Mouse (Mus musculus) left cerebral cortex, postnatal 25 days (tissue): ENCODE measurements around the gene Socs2. TPM values are rescaled to one million over a fixed set of nuclear protein-coding genes. Genes with fewer than 3 reads are reported as not detected.

Source experiments
- DNase-seq, 2 experiments: peaks; one replicate each; pipeline ENCODE4 v3.0.0; 2022; ENCODE audit warnings: low spot score in 2 of 2, mixed read lengths in 1 of 2
- intact Hi-C: fragments of 180-260 bp; cut with DNase I; formaldehyde crosslinking; loops from one replicate; pipeline ENCODE4 v1.15.1; 2025
- total RNA-seq, 2 experiments: library from RNA; stranded (reverse); gene quantifications; 2 replicates each; pipeline ENCODE4 v1.2.3; 2021

Gene Socs2
- total RNA-seq, 2 experiments from 2014 or later = 24.3 to 29.9 TPM

DNA sequence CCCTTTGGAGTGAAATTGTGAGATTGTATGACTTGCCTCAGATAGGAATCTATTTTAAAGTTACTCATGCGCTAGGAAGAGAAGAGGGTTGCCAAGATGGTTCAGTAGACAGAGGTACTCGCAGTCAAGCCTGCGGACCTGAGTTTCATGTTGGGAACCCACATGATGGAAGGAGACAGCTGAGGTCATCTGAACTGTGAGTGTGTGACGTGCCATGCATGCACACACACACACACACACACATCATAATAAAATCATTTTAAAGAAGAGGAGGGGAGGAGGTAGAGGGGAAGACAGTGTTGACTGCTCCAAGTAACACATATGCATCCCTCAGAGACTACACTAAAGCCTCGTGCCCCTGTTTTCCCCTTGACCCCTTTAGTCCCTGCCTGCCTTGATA, 56.9 kb downstream of the Socs2 start:
- no peak for DNase-seq
- intact Hi-C loops = no loop called here

DNA sequence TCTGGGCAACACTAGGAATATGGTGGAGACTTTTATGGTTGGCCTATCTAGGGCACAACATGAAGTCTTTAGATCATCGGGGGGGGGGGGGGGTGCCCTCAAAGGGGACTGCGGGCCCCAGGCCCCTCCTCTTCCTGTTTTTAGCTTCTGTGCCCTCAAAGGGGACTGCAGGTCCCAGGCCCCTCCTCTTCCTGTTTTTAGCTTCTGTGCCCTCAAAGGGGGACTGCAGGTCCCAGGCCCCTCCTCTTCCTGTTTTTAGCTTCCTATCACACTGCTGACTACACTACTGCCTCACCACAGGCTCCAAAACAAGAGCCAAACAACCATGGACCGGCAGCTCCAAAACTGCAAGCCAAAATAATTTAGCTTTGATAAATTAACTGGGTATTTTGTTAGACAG, 59.3 kb downstream of the Socs2 start:
- intact Hi-C loops = no loop called here
- DNase-seq = no peak

DNA sequence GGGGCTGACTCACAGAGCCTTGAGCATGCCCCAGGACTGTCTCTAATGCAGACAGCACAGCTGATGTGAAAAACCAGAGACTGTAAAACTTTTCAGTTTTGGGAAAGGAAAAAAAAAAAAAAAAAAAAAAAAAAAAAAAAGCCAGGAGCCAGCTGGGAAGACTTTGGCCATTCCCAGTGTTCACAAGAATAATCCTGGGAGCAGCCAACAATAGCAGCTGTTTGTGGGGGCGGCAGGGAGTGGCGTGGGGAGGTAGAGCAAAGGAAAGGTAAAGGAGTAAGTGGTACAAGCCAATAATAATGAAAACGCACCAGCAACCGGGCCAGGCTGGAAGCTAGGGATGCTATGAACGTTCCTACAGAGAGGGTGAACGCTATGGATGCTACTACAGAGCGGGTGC, 60.3 kb downstream of the Socs2 start:
- no peak for DNase-seq
- intact Hi-C loops = no loop called here

DNA sequence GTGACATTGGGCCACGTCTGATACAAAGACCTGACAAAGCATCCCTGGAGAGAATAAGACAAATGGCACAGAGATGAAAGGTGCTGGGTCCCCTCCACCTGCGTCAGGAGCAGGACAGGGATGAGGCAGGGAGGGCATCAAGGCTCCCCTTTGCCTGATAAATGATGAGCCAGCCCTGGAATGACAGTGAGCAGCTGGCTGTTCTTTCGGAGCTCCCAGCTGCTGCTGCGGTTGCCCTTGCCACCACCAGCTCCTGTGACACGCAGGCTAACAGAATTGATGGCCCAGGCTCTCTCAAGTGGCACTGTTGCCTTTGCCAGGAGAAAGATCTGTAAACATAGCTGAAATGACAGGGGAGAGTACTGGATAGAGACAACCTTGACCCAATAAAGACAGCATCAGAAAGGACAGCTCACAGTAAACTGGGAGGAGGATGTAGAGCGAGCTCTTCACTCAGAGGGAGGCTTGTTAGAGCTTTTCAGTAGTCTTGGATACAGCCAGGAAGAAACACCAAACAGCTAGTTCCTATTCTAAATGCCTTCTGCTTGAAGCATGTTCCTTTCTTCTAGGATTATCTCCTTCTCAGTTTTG, 61.2 kb downstream of the Socs2 start:
- intact Hi-C loops = no loop called here
- DNase-seq = no peak

DNA sequence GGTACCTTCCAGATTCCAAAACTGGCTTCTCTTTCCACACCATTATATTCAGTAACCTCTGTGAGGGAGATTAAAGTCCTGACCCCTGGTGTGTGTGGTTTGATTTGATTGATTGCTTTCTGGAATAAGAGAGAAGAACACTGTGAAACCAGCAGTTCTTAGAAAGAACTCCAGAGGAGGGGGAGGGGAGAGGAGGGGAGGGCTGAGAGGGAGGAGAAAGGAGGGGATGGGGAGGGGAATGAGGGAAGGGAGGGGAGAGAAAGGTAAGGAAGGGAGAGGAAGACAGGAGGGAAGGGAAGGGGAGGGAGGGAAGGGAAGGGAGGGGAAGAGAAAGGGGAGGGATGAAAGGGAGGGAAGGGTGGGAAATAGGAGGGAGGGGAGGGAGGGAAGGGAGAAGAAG, 62.3 kb downstream of the Socs2 start:
- intact Hi-C loops = no loop called here
- DNase-seq = no peak

DNA sequence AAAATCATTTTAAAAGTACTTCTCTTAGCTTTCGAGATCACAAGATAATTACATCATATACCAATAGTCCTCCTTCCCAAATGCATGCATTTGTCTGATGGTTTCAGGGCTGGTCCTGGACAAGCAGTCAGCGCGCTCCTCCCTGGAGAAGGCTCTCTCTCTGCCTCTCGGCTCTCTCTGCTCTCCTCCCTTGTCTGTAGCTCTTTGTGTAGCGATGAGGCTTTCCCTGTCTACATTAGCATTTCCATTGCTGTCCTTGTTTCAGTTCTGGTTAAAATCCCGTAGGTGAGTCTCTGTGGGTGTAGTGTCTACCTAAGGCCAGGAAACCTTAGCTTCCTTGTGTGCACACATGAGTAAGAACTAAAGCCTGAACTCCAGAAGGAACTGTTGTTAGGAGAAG, 62.9 kb downstream of the Socs2 start:
- intact Hi-C loops = no loop called here

DNA sequence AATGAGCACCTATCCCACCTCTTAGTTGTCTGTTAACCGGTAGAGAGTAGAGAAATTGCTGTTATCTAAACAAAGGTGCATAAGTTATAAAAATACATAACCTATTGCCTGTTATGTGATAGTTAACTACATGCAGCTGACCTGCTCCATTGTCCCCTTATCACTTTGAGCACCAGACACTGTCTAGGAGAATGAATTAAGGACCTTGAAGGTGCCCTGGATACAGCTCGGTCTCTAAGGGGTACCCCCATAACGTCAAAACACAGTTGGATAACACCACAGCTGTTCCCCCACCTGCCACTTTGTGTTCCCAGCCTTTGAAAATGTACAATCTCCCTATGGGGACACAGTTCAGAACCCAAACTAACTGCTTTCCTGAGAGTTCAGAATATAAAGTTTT, 68.5 kb downstream of the Socs2 start:
- no peak for DNase-seq
- intact Hi-C loops = no loop called here

More for the DNA sequence above, 62.9 kb downstream of the Socs2 start:
- no peak for DNase-seq

DNA sequence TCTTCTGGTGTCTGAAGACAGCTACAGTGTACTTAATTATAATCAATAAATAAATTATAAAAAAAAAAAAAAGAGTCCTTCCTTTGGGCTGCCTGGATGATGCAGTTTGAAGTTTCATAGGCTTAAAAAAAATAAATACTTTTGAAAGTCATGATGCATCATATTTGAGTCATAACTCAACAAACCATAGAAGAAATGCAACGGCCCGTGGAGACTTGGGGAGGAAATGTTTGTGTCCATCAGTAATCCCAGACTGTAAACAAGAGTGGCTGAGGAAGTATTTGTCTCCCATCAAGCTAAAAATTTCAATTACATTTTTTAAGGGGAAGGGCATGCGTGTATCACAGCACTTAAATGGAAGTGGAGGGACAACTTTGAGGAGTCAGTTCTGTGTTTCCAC, 69.2 kb downstream of the Socs2 start:
- intact Hi-C loops = no loop called here
- no peak for DNase-seq

DNA sequence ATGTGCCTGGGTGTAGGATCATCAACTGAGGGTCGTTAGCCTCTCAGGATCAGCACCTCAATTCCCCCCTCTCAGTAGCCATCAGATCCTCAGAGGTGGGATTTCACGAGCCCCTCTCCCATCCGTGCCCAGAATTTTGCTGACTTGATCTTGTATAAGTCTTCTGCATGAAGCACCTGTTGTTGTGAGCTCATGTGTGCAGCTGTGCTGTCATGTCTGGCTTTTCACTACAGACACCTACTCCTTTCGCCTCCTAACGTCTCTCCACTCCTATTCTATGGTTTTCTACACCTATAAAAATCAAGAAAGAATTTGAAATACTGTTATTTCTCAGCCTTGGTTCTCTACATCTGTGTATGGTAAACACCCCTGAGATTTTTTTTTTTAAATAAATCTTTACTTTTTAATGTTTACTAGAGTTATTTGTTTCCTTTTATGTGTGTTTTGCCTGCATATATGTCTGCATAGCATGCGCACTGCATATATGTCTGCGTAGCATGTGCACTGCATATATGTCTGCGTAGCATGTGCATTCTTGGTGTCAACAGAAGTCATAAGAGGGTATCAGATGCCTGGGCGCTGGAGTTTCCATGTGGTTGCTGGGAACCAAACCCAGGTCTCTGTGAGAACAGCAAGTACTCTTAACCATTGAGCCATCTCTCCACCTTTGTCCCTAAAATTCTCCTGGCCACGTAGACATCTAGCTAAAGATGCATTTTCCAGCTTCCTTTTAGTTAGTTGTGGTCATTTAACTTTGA, 74.0 kb downstream of the Socs2 start:
- intact Hi-C loops = no loop called here
- DNase-seq = no peak

DNA sequence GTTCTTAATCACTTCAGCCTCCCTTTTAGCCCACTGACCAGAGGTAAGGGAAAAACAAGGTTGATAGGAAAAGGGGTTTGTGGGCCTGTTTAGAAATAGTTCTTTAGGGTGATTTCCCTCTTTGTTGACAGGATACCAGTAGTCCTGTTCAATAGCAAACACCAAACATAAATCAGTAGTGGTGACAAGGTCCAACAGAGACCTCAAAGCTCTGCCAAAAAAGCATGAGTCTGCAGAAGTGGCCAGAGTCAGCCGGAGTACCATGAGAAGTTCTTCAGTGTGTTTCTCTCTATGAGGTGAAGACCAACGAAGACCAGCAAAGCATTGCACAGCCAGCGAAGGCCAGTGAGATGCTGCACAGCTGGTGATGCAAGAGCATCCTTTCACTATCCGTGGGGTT, 76.3 kb downstream of the Socs2 start:
- DNase-seq = no peak
- intact Hi-C loops = no loop called here

DNA sequence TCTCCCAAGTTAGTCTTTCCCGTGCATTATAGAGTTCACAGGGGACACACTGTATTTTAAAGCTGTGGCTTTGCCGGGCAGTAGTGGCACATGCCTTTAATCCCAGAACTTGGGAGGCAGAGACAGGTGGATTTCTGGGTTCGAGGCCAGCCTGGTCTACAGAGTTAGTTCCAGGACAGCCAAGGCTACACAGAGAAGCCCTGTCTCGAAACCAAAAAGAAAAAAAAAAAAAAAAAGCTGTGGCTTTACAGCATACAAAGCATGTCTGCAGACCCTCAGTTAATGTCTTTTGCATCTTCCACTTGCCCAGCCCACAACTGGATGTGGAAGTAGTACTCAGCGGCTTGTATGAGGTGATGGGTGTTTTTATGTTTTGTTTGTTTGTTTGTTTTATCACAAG, 79.4 kb downstream of the Socs2 start:
- intact Hi-C loops = no loop called here
- DNase-seq = no peak

DNA sequence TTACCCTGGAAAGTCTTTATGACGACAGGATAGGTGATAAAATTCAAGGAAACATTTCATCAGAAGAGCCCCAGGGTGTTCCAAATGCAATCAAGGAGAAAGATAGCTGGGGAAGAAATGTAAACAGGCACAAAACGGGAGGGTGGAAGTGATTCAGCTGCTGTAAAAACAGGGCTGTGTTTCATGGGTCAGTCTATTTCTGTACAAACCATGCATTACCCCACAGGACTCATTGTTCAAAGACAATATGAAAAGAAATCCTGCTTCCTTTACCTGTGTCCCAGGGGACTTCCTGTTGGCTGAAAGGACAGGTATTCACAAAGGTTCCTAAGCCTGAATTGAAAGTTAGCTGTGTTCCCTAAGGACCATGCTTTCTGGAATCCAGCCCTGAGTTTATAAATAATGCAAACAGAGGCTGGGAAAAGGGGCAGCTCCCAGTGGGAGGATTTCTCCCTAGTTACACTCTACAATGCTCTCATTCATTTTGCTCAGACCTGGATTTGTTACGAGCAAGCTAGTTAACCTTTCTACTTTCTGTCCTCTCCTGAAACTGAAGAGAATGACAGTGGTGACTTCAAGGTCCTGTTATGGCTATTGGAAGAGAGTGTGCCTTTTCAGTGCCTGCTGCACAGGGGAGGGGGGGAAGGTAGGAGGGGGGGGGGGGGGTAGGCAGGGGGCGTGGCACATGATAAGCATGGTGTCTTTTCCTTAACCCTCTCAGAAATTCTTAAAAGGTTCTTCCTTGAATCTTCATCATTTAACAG, 80.0 kb downstream of the Socs2 start:
- intact Hi-C loops = no loop called here

More for the DNA sequence above, 80.0 kb downstream of the Socs2 start:
- no peak for DNase-seq

Other genes with a start within 250 kb of the Socs2 start
- 1 to 10 TPM; 4.1 to 5.7 TPM for gene Cradd, start 93.0 kb downstream of the Socs2 start, total RNA-seq
- gene Mrpl42, start 84.8 kb upstream of the Socs2 start, total RNA-seq = 10 to 100 TPM; 67.1 to 72.1 TPM
- 100 to 1,000 TPM; 184 to 202 TPM for gene Ube2n, start 98.0 kb upstream of the Socs2 start, total RNA-seq
- gene Nudt4, start 147.0 kb upstream of the Socs2 start, total RNA-seq = 100 to 1,000 TPM; 146 to 170 TPM